Mouse (Mus musculus) hindlimb bud, embryonic 11.5 days (tissue): ENCODE measurements around the gene Hcar2.

Experiments
- DNase-seq: peaks from one replicate; pipeline ENCODE4 v3.0.0-alpha.2; 2012; ENCODE audit warnings: low read depth, low spot score; ENCODE audit errors: extremely low spot score

Hcar2 gene

GRCm38 (mm10) chr5:123865365-123865764 lies at the start of gene Hcar2:
Hcar2 (minus strand) TSS chr5:123865499.
- no peak for DNase-seq

GRCm38 (mm10) chr5:123914852-123915251 lies 49.6 kb upstream of the Hcar2 start:
- no peak for DNase-seq

GRCm38 (mm10) chr5:123907631-123907977 lies 42.3 kb upstream of the Hcar2 start:
- DNase-seq: no peak

DNA sequence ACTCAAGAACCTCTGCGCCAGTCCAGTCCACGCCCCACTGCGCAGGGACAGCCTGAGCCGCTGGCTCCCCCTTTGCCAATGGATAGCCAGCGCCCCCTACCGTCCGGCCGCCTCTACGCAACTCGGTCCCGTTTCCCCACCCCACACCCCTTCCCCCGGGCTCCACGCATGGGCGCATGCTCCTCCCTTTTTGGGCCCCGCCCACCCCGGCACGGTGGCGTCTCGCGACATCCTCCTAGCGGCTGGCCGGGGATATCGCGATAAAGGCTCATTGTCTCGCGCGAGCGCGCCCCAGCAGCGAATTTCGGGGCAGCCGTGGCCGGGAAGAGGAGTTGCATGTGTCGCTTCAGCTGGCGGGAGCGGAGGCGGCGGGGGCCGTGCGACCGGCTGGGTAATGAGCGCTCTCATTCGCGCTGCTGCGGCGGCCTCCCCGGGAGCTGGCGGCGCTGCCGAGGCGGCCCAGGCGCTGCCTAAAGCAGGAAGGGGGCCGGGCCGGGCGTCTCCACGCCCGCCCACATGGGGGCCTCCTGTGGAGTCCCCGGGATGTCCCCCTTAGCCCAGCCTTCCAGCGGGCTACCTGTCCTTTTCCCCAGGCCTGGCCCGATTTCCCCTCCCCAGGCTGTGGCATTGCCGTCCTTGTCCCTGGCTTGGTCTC lies 41.8 kb upstream of the Hcar2 start, which contains the start of gene Denr:
Denr (plus strand) TSS at position 200 of the 655 bp plus-strand sequence.
- DNase-seq: peak; percentile 86

GRCm38 (mm10) chr5:123906146-123906975 lies 41.1 kb upstream of the Hcar2 start:
- no peak for DNase-seq

- no peak for DNase-seq
Observed at GRCm38 (mm10) chr5:123904059-123904672, 38.9 kb upstream of the Hcar2 start.

DNA sequence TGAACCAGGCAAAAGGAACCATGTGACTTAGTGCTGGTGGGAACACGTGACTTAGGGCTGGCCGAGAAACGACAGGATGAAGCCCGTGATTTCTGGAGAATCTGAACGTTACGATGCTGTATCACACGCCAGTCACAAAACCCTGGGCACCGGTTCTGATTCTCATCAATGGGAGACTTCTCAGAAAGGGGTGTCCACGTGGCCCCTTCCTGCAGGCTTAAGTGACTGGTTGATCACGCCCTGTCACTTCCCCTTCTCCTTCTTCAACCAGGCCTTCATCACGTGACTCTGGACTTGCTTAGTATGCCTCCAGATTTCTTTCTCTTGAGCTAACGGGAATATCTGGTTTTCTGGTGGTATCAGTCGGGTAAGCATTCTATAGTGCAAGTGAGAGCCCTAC lies 32.1 kb upstream of the Hcar2 start:
- no peak for DNase-seq

DNA sequence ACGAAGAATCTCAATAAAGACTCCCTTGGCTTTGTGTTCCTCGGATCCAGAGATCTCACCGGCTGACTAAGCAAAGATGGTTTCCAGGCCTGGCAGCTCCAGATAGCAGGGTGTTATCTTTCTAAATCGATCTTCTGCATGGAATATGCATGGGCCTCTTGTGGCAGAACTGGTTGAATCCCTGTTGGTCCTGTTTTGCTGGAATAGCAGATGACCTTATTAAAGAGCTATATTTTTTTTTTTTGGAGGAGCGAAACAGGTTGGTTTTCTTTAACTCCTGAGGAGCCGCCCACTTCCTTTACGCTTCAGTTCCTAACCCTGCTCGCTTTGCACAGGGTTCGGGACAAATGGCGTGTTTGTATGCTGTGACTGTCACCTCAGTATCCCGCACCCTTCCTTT lies 31.1 kb upstream of the Hcar2 start:
- no peak for DNase-seq

DNA sequence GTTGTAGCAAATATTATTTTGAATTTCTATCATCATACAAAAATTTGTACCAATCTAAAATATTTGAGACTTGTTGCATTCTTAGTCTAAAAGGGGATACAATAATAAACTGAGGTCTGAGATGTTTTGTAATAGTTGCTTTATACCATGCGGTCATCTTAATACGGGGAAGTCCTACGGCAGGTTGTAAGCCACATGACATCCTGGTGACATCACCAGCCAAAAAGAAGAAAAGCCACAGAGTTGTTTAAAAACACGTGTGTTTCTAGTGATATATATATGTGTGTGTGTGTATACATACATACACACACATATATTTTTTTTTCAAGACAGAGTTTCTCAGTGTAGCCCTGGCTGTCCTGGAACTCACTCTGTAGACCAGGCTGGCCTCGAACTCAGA lies 28.2 kb upstream of the Hcar2 start:
- DNase-seq: no peak

GRCm38 (mm10) chr5:123891669-123892068 lies 26.4 kb upstream of the Hcar2 start:
- no peak for DNase-seq

DNA sequence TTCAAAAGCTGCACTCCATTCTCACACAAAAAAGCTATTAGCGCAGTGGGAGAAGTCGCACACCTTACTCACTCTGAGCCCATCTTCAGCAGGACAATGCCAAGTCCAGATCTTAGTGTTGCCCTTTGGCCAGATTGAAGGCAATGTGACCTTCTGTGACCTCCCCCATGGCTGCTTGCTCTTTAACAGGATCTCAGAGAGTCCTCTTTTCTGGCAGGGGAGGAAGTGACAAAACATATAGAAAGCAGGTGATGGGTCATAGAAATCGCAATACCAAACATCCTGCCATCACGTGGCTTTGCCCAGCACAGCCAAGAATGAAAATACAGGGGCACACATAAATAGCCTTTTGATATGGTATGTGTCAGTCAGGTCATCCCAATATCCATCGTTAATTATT lies 25.7 kb upstream of the Hcar2 start:
- no peak for DNase-seq

DNA sequence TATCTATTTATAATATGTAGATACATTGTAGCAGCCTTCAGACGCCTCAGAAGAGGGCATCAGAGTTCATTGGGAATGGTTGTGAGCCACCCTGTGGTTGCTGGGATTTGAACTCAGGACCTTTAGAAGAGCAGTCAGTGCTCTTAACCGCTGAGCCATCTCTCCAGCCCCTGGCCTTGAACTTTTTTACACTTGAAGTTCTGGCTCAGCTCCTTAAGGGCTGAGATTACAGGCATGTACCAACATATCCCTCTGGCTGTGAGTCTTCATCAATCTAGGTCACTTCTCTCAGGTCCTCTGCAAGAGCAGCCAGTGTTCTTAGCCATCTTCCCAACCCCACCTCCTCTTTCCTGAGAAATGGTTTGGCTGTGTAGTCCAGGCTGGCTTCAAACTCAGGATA lies 25.0 kb upstream of the Hcar2 start:
- DNase-seq: no peak

DNA sequence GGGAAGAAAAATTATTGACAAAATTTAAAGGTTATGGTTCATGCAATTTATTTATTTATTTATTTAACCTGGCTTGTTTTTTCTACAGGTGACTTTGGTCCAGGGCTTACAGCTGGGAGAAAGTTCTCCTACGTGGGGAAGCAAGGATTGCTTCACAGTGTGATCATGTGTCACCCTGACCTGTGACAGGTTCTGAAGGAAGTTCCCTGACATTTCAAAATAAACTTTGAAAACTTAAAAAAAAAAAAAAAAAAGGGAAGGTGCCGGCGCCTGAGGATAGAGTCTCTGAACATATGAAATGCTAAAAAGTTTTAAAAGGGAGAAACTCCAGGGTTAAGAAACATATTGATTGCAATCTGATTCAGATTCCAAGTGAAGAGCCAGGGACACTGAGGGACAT lies 21.1 kb upstream of the Hcar2 start:
- no peak for DNase-seq

DNA sequence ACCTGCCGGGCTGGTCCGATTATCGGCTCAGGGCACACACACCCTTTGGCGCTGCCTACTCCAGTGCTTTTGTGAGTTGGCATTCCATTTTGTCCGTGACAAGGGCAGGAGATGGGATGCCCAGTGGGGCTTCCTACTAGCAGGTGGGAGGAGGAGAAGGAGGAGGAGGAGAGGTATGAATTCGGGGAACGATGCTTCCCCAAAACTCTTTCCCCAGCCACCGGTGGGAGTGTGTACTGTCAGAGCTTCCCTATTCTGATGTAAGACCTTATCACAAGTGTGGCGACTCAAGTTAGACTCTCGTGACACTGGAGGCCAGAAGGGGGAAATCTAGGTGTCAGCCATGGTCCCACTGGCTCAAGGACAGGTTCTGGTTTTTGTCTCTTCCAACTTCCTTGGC lies 19.0 kb upstream of the Hcar2 start:
- DNase-seq: no peak

- no peak for DNase-seq
Observed at GRCm38 (mm10) chr5:123883891-123884290, 18.6 kb upstream of the Hcar2 start.

DNA sequence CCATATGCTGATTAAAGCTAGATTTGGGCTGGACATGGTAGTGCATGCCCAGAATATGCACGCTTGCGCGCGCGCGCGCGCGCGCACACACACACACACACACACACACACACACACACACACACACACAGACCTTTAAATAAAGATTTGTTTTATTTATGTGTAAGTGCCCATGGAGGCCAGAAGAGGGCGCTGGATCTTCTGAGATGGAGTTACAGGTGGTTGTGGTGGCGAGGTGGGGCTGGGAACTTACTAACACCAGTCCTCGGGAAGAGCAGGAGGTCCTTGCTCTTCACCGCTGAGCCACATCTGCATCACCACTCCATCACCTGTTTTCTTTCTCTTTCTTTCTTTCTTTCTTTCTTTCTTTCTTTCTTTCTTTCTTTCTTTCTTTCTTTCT lies 15.5 kb upstream of the Hcar2 start:
- DNase-seq: no peak

GRCm38 (mm10) chr5:123879928-123880327 lies 14.6 kb upstream of the Hcar2 start, which contains the start of gene Hcar1:
Hcar1 (minus strand) TSS chr5:123880020.
- DNase-seq: no peak

DNA sequence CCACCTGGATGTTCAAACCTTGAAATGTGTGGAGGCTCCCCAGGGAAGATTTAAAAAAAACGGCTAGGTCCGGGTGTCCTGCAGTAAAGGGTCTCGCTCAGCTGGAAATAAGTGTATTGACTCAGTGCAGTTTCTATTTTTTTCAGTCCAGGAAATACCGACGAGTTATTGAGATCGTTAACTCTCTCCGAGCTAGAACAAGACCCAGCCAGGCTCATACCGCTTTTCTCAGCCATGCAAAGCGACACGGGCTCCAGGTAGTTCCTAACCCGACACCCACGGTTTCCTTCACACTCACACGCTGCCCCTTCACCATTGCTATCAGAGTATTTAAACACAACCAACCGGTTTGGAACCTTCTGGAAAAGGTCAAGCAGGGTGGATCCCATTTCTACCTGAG lies 12.8 kb upstream of the Hcar2 start:
- no peak for DNase-seq

DNA sequence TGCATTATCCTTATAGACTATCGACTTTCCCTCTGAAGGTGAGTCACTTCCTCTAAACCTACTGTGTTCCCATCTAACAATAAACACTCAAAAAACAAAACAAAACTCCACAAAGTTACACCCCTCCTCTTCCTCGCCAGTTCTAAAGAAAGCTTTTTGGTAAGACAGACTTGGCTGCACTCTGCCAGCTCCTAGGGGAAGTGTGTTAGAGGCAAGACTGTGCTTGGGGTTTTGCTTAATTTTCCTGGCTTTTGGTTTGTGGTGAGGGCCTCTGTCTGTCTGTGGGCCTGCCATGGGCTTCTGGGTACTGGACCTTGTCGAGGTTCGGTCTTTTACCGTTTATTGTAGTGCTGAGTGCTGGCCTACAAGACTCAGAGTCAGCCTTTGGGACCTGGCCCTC lies 8.9 kb upstream of the Hcar2 start:
- no peak for DNase-seq

GRCm38 (mm10) chr5:123869615-123870014 lies 4.3 kb upstream of the Hcar2 start:
- no peak for DNase-seq

- no peak for DNase-seq
Observed at GRCm38 (mm10) chr5:123866457-123866856, 1.2 kb upstream of the Hcar2 start.

GRCm38 (mm10) chr5:123863934-123864333 lies 1.4 kb downstream of the Hcar2 start:
- DNase-seq: no peak
